Mouse (Mus musculus): Measurements from ENCODE around the gene Hp.
A peak's percentile ranks its signal among the peaks of the same experiment; 100 is the strongest.

DNA sequence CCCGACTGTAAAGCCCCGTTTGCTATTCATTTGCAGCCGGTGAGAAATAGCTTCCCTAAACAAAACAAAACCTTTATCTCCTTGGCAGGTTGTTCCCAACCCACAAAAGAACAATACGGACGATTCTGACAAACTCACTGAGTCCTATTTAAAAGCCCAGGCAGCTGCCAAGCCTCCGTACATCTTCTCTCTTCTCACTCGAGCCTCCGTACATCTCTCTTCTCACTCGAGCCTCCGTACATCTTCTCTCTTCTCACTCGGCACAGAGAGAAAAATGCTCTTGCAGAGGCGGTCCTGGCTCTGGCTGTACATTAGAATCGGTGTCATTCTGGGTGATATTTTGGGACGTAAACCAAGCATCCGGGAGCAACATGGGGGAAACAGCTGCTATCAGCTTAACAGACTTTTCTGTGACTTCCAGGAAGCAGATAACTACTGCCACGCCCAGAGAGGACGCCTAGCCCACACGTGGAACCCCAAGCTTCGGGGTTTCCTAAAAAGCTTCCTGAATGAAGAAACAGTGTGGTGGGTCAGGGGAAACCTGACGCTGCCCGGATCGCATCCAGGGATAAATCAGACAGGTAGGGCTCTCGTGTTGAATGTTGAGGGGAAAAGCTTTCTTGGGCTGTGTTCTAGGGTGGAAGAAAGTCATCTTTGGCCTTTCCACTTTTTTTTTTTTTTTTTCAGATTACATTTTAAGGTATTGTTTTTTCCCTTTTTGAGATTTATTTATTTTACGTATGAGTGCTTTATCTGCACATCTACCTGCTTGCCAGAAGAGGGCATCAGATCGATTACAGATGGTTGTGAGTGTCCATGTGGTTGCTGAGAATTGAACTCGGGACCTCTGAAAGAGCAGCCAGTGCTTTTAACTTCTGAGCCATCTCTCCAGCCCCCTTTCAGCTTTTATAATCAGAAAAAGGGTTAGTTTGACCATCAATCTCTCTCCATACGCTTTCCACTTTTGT lies 35.6 kb upstream of the Hp start, which contains the start of gene Pkd1l3:
- no peak for TF ChIP-seq CTCF (IDR thresholded peaks at IDR 0.05; ENCODE audit: low read depth)
- peak; percentile 51; the same call in 1 of the 2 replicates for TF ChIP-seq EP300 (IDR thresholded peaks at IDR 0.05; ENCODE audit: low read depth)
